Mouse (Mus musculus): ENCODE data around the gene Rora. TPM values are rescaled to one million over a fixed set of nuclear protein-coding genes. Genes with fewer than 3 reads are reported as not detected.

Rora gene
- total and polyA plus RNA-seq, 3 experiments = 39.7 to 94.1 (median 45.9) TPM

- no peak for DNase-seq
Observed at GRCm38 (mm10) chr9:69343881-69344280, 690.3 kb downstream of the Rora start.

- no peak for DNase-seq
Observed at GRCm38 (mm10) chr9:69345550-69345949, 692.0 kb downstream of the Rora start.

- DNase-seq = no peak
Observed at GRCm38 (mm10) chr9:69347796-69348195, 694.2 kb downstream of the Rora start.

- DNase-seq = no peak
Observed at GRCm38 (mm10) chr9:69349537-69349936, 696.0 kb downstream of the Rora start.

GRCm38 (mm10) chr9:69354228-69354627, 700.6 kb downstream of the Rora start:
- DNase-seq = no peak

GRCm38 (mm10) chr9:69357834-69358233, 704.2 kb downstream of the Rora start:
- DNase-seq = peak; percentile 66

GRCm38 (mm10) chr9:69358797-69359196, 705.2 kb downstream of the Rora start:
- no peak for DNase-seq

- no peak for DNase-seq
Observed at GRCm38 (mm10) chr9:69361951-69362445, 708.4 kb downstream of the Rora start.

- DNase-seq = no peak
Observed at GRCm38 (mm10) chr9:69362766-69363165, 709.2 kb downstream of the Rora start.

GRCm38 (mm10) chr9:69364117-69364516, 710.5 kb downstream of the Rora start:
- no peak for DNase-seq

GRCm38 (mm10) chr9:69367055-69367454, 713.5 kb downstream of the Rora start:
- DNase-seq = no peak

GRCm38 (mm10) chr9:69368071-69368470, 714.5 kb downstream of the Rora start:
- DNase-seq = peak; percentile 63

GRCm38 (mm10) chr9:69371046-69371724, 717.6 kb downstream of the Rora start:
- peak; percentile 20 for DNase-seq

- DNase-seq = no peak
Observed at GRCm38 (mm10) chr9:69372871-69373270, 719.3 kb downstream of the Rora start.

- DNase-seq = no peak
Observed at GRCm38 (mm10) chr9:69376982-69377653, 723.5 kb downstream of the Rora start.

GRCm38 (mm10) chr9:69377654-69378045, 724.1 kb downstream of the Rora start:
- DNase-seq = no peak

GRCm38 (mm10) chr9:69380546-69380945, 727.0 kb downstream of the Rora start:
- DNase-seq = no peak

- DNase-seq = no peak
Observed at GRCm38 (mm10) chr9:69381741-69382140, 728.2 kb downstream of the Rora start.

- no peak for DNase-seq
Observed at GRCm38 (mm10) chr9:69384475-69384874, 730.9 kb downstream of the Rora start.

- no peak for DNase-seq
Observed at GRCm38 (mm10) chr9:69384905-69385304, 731.3 kb downstream of the Rora start.

- DNase-seq = no peak
Observed at GRCm38 (mm10) chr9:69387296-69387695, 733.7 kb downstream of the Rora start.

- no peak for DNase-seq
Observed at GRCm38 (mm10) chr9:69390631-69391030, 737.0 kb downstream of the Rora start.

GRCm38 (mm10) chr9:69394234-69394633, 740.6 kb downstream of the Rora start:
- DNase-seq = no peak

- DNase-seq = no peak
Observed at GRCm38 (mm10) chr9:69397432-69397759, 743.8 kb downstream of the Rora start.
